Mouse (Mus musculus) embryonic stem cell, embryonic (primary cell): ENCODE measurements around the gene Saa1.
"Not testable (repeated sequence)": the region's sequence is repeated elsewhere in the genome, so short reads cannot be mapped to it uniquely, and the experiment has no call there.

Experiments used
- CTCF ChIA-PET, 4 experiments: fragments of 300-600 bp in 2 of 4; fragments of 350-600 bp in 2 of 4; sonication (Branson Sonifier 250); formaldehyde crosslinking; loops; one replicate each; lab custom pipeline; 2022; ENCODE audit warnings: inconsistent platforms in 2 of 4; lab: Charles Lee
- POLR2A ChIA-PET, 4 experiments: fragments of 300-600 bp in 2 of 4; fragments of 350-600 bp in 2 of 4; sonication (Branson Sonifier 250); formaldehyde crosslinking; loops; one replicate each; lab custom pipeline; 2022; ENCODE audit warnings: antibody characterized with exemption in 4 of 4, inconsistent platforms in 1 of 4; lab: Charles Lee

Saa1 gene

DNA sequence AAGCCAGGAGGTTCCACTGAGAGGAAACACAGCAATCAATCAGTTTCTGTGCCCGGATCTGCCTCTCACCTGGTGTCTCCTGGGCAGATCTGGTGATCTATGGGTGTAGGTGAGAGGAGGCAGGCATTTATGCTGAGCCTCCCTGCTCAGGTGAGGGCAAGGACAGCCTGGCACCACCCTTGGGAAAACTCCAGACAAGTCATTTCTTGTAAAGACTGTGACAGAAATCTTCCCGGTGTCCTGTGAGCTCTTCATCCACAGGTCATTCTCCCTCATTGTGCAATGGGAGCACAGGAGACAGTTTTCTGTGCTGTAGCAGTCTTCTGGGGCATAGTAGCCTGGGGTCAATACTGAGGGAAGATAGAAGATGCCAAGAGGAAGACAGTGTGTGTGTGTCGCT, at the start of gene Saa1:
Gene Saa1, minus strand, starts transcription at position 101 of the 400 bp plus-strand sequence.
- CTCF ChIA-PET: not testable (repeated sequence)
- POLR2A ChIA-PET: interaction anchor here in 1 of 4 experiments (1.4 kb wide), 1 partner anchor 12 kb away, joined by 3 read pairs; no protein-coding TSS in a partner anchor

- POLR2A ChIA-PET: interaction anchor here in 2 of 4 experiments (0.7 to 1.1 kb wide), 2 partner anchors 28 to 226 kb away, joined by 3 to 11 read pairs; no protein-coding TSS in a partner anchor
Observed at GRCm38 (mm10) chr7:46789177-46789849, 46.5 kb upstream of the Saa1 start.

DNA sequence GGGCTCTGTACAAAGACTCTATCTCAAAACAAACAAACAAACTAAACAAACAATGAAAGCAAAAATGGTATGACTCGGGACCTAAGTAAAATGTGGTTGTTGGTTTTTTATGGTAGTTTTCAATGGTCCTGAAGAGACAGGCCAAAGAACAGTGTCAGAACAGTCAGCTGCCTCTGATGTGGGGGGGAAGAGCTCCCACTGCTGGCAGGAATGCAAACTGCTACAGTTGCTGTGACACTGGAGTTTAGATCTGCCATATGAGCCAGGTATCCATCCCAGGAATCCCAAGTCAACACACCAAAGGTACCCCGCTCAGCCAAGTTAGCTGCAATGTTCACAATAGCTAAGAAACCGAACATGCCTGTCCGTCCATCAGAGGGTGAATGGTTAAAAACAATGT, 27.9 kb upstream of the Saa1 start:
- ChIA-PET POLR2A (interaction anchor here (0.5 to 2.4 kb wide), 18 partner anchors 11 to 285 kb away, joined by 3 to 13 read pairs (median 5); partner anchors contain the start of genes Gtf2h1 (in 2 of the 4), Hps5 (in 2 of the 4), Saa2 (in 1 of the 4) and Saa3 (in 1 of the 4)), CTCF (interaction anchor here (0.6 to 4.1 kb wide), 34 partner anchors 8 to 378 kb away, joined by 3 to 28 read pairs (median 4); partner anchors contain the start of genes Saa3 (in 2 of the 4) and Saal1 (in 2 of the 4))

More at GRCm38 (mm10) chr7:46789177-46789849, 46.5 kb upstream of the Saa1 start:
- CTCF ChIA-PET: interaction anchor here in 2 of 4 experiments (0.7 to 1.0 kb wide), 2 partner anchors 19 to 79 kb away, joined by 3 to 4 read pairs; partner anchors contain the start of gene Saal1 (in 1 of the 2)

DNA sequence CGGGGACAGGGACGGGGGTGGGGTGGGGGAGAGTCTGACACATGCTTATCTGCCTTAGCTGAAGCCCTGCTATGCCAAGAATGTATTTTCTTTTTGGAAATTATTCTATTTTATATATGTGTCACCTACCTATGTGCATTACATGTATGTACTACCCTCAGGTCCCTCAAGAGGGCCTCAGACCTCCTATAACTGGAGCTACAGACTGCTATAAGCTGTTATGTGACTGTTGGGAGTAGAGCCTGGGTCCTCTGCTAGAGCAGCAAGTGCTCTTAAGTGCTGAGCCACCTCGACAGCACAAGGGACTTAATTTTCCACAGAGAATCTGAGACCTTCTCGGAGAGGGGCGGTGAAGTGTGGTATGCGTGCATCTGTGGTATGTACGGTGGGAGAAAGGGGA, 25.7 kb upstream of the Saa1 start:
- ChIA-PET CTCF (interaction anchor here (0.5 to 4.1 kb wide), 18 partner anchors 13 to 1114 kb away, joined by 3 to 28 read pairs (median 3); partner anchors contain the start of genes Saal1 (in 3 of the 4), Gtf2h1 (in 1 of the 4), Hps5 (in 1 of the 4) and Saa3 (in 1 of the 4)), POLR2A (interaction anchor here (0.6 to 2.1 kb wide), 18 partner anchors 9 to 89 kb away, joined by 3 to 11 read pairs (median 4); partner anchors contain the start of genes Gtf2h1 (in 2 of the 4), Hps5 (in 2 of the 4) and Saal1 (in 1 of the 4))

DNA sequence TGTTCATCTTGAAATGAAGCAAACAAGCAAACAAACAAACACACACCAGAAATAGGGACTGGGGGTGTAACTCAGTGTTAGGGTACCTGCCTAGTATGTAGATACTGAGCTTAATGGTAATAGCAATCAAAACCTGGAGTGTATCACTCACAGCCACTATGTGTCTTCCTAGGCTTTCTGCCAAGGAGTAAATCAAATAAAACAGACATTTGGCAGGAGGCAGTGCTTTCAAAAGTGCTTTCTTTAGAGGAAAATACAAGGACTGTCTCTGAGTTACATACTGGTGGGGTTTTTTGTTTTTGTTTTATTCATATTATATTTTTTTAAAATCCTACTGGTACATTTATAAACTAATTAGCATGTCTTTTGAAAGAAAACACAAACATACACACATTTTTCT, 24.6 kb upstream of the Saa1 start:
- ChIA-PET POLR2A (interaction anchor here in 2 of 4 experiments (1.0 to 2.1 kb wide), 6 partner anchors 9 to 32 kb away, joined by 3 to 11 read pairs (median 4); partner anchors contain the start of genes Gtf2h1 (in 2 of the 2) and Hps5 (in 2 of the 2)), CTCF (interaction anchor here in 2 of 4 experiments (0.7 to 1.1 kb wide), 3 partner anchors 50 to 670 kb away, joined by 3 read pairs; no protein-coding TSS in a partner anchor)

DNA sequence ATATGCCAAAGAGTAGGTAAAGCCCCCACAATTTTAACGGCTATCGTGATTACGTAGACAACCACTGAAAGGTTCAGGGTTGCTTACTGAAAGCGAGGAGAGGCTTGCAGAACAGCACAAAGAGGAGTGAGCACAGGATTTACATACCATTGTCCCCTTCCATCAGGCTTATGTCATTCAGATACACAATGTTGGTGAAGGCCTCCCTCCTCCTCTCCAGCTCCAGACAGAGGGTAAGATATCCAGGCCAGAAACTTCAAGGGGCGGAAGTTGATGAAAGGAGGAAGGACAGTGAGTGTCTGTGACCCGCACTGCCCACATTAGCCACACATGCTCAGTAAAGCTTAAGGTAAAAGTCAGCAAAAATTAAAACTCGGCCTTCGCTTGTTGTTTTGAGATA, 21.9 kb upstream of the Saa1 start:
- CTCF ChIA-PET: interaction anchor here in 1 of 4 experiments (0.6 kb wide), 1 partner anchor 385 kb away, joined by 3 read pairs; no protein-coding TSS in a partner anchor
- POLR2A ChIA-PET: interaction anchor here in 1 of 4 experiments (0.6 to 1.1 kb wide), 3 partner anchors 60 to 74 kb away, joined by 3 read pairs; no protein-coding TSS in a partner anchor

- POLR2A ChIA-PET: interaction anchor here in 3 of 4 experiments (0.5 to 1.3 kb wide), 8 partner anchors 13 to 160 kb away, joined by 3 to 6 read pairs (median 3); partner anchors contain the start of gene Saa3 (in 1 of the 3)
- CTCF ChIA-PET: interaction anchor here in 2 of 4 experiments (0.7 to 1.5 kb wide), 3 partner anchors 8 to 188 kb away, joined by 3 to 5 read pairs (median 3); partner anchors contain the start of gene Saal1 (in 1 of the 2)
Observed at GRCm38 (mm10) chr7:46762601-46763000, 19.8 kb upstream of the Saa1 start.

DNA sequence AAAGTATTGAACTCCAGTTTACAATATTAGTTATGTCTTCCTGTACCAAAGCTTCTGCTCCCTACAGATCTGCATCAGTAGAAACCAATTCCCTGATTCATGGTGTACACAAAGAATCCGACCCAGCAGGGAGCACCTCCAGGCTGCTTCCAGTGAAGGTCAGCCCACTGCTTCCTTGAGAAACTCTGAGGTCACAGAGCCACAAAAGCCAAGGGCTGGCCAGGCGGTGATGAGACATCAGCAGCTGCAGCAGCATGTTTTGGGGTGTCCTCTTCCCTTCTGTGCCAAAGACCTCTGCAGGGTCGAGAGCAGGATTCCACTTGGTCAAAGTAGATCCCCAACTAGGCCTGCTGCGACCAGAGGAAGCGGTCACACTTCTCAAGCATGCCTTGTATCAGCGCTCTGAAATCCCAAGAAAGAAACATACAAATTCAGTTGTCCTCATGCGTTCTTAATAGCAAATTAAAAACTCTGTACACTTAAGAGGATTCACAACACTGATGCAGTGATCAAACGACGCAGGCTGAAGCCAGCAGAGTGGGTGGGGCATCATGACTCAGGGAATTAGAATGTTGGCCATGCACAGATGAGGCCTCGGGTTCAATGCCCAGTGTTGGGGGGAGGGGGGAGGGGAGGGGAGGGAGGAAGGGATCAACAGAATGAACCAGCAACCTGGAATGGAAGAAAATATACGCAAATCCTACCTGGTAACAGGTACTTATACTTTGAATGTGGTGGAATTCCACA, 18.4 kb upstream of the Saa1 start:
- ChIA-PET CTCF (interaction anchor here in 3 of 4 experiments (0.5 to 0.8 kb wide), 4 partner anchors 8 to 16 kb away, joined by 3 to 4 read pairs (median 4); no protein-coding TSS in a partner anchor), POLR2A (interaction anchor here in 2 of 4 experiments (0.5 to 1.4 kb wide), 8 partner anchors 8 to 97 kb away, joined by 3 to 4 read pairs (median 3); no protein-coding TSS in a partner anchor)

- POLR2A ChIA-PET: interaction anchor here in 1 of 4 experiments (0.6 kb wide), 1 partner anchor 19 kb away, joined by 6 read pairs; no protein-coding TSS in a partner anchor
- CTCF ChIA-PET: no interaction called here
Observed at GRCm38 (mm10) chr7:46751490-46751889, 8.7 kb upstream of the Saa1 start, which contains the start of gene Saa2. Gene Saa2, plus strand, starts transcription at chr7:46751790.

DNA sequence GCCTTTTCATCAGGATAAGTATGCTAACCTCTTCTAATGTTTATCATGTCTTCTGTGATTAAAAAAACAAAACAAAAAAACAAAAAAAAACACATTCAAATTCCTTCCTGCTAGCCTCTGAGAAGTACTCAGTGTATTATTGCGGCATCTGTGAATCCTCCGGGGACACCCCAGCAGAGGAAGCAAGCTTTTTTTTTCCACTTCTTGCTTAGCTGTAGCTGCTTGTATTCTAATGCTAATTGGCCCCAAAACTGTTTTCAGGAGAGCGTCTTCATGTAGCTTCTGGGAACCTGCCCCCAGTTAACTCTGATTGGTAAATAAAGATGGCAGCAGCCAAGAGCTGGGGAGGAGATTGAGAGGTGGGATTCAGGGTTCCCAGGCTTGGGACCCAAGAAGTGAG, 5.7 kb upstream of the Saa1 start:
- POLR2A ChIA-PET: interaction anchor here in 3 of 4 experiments (0.6 to 1.6 kb wide), 28 partner anchors 8 to 1261 kb away, joined by 3 to 10 read pairs (median 3); partner anchors contain the start of genes Gtf2h1 (in 1 of the 3), Hps5 (in 1 of the 3), Saa3 (in 1 of the 3) and Saa4 (in 1 of the 3)
- CTCF ChIA-PET: interaction anchor here in 2 of 4 experiments (0.5 to 0.8 kb wide), 2 partner anchors 10 to 38 kb away, joined by 3 to 4 read pairs; no protein-coding TSS in a partner anchor

- POLR2A ChIA-PET: interaction anchor here in 2 of 4 experiments (0.8 to 1.2 kb wide), 4 partner anchors 12 to 172 kb away, joined by 3 to 5 read pairs (median 4); no protein-coding TSS in a partner anchor
- CTCF ChIA-PET: interaction anchor here in 1 of 4 experiments (1.3 kb wide), 1 partner anchor 9 kb away, joined by 3 read pairs; no protein-coding TSS in a partner anchor
Observed at GRCm38 (mm10) chr7:46746381-46746780, 3.6 kb upstream of the Saa1 start.

- POLR2A ChIA-PET: interaction anchor here in 2 of 4 experiments (0.8 to 1.2 kb wide), 4 partner anchors 12 to 172 kb away, joined by 3 to 5 read pairs (median 4); no protein-coding TSS in a partner anchor
Observed at GRCm38 (mm10) chr7:46745816-46746215, 3.0 kb upstream of the Saa1 start.

GRCm38 (mm10) chr7:46740041-46740440, 2.7 kb downstream of the Saa1 start:
- POLR2A ChIA-PET: interaction anchor here in 1 of 4 experiments (0.7 kb wide), 1 partner anchor 218 kb away, joined by 3 read pairs; the partner anchor contains the start of gene Uevld
- CTCF ChIA-PET: not testable (repeated sequence)

More at GRCm38 (mm10) chr7:46745816-46746215, 3.0 kb upstream of the Saa1 start:
- CTCF ChIA-PET: interaction anchor here in 1 of 4 experiments (1.3 kb wide), 1 partner anchor 10 kb away, joined by 3 read pairs; no protein-coding TSS in a partner anchor

- CTCF ChIA-PET: interaction anchor here in 2 of 4 experiments (0.6 to 1.0 kb wide), 2 partner anchors 10 to 20 kb away, joined by 4 read pairs; no protein-coding TSS in a partner anchor
- POLR2A ChIA-PET: interaction anchor here in 2 of 4 experiments (0.6 to 1.3 kb wide), 4 partner anchors 10 to 196 kb away, joined by 3 to 4 read pairs (median 4); no protein-coding TSS in a partner anchor
Observed at GRCm38 (mm10) chr7:46738561-46739460, 4.0 kb downstream of the Saa1 start.

- CTCF ChIA-PET: interaction anchor here in 1 of 4 experiments (0.7 to 2.4 kb wide), 2 partner anchors 21 to 23 kb away, joined by 3 to 5 read pairs; no protein-coding TSS in a partner anchor
- POLR2A ChIA-PET: interaction anchor here in 2 of 4 experiments (0.6 to 2.1 kb wide), 8 partner anchors 11 to 332 kb away, joined by 3 to 8 read pairs (median 4); partner anchors contain the start of genes Gtf2h1 (in 1 of the 2) and Hps5 (in 1 of the 2)
Observed at GRCm38 (mm10) chr7:46734983-46735382, 7.8 kb downstream of the Saa1 start.
